Mouse (Mus musculus) lung, postnatal 25 days (tissue): ENCODE measurements around the gene Ripor2.

Experiments used
- DNase-seq: peaks from one replicate; pipeline ENCODE4 v3.0.0; 2022; ENCODE audit warnings: low spot score

Ripor2 gene

GRCm38 (mm10) chr13:24648668-24649067 lies 66.7 kb downstream of the Ripor2 start:
- DNase-seq, result no peak

GRCm38 (mm10) chr13:24649099-24649498 lies 67.1 kb downstream of the Ripor2 start:
- DNase-seq, result no peak

- no peak for DNase-seq
These were observed 69.0 kb downstream of the Ripor2 start for GRCm38 (mm10) chr13:24651018-24651417.

- no peak for DNase-seq
These were observed 73.1 kb downstream of the Ripor2 start for GRCm38 (mm10) chr13:24654919-24655635.

- no peak for DNase-seq
These were observed 74.9 kb downstream of the Ripor2 start for GRCm38 (mm10) chr13:24656719-24657497.

GRCm38 (mm10) chr13:24666763-24667162 lies 84.8 kb downstream of the Ripor2 start:
- no peak for DNase-seq

- DNase-seq, result no peak
These were observed 86.6 kb downstream of the Ripor2 start for GRCm38 (mm10) chr13:24668556-24668955.

- no peak for DNase-seq
These were observed 88.7 kb downstream of the Ripor2 start for GRCm38 (mm10) chr13:24670676-24671075.

GRCm38 (mm10) chr13:24679027-24679680 lies 97.2 kb downstream of the Ripor2 start:
- DNase-seq, result no peak

- no peak for DNase-seq
These were observed 99.0 kb downstream of the Ripor2 start for GRCm38 (mm10) chr13:24680951-24681350.

GRCm38 (mm10) chr13:24682346-24682745 lies 100.4 kb downstream of the Ripor2 start:
- DNase-seq, result no peak

- no peak for DNase-seq
These were observed 102.5 kb downstream of the Ripor2 start for GRCm38 (mm10) chr13:24684503-24684902.

- no peak for DNase-seq
These were observed 103.9 kb downstream of the Ripor2 start for GRCm38 (mm10) chr13:24685846-24686245.

- DNase-seq, result peak; percentile 76
These were observed 105.0 kb downstream of the Ripor2 start for GRCm38 (mm10) chr13:24686705-24687665.

GRCm38 (mm10) chr13:24693312-24693711 lies 111.3 kb downstream of the Ripor2 start:
- no peak for DNase-seq

GRCm38 (mm10) chr13:24698746-24699145 lies 116.8 kb downstream of the Ripor2 start:
- no peak for DNase-seq

- DNase-seq, result no peak
These were observed 120.1 kb downstream of the Ripor2 start for GRCm38 (mm10) chr13:24702128-24702527.

GRCm38 (mm10) chr13:24709656-24710396 lies 127.8 kb downstream of the Ripor2 start:
- DNase-seq, result no peak

GRCm38 (mm10) chr13:24710968-24711367 lies 129.0 kb downstream of the Ripor2 start:
- no peak for DNase-seq

GRCm38 (mm10) chr13:24712581-24713130 lies 130.7 kb downstream of the Ripor2 start:
- DNase-seq, result no peak
